Mouse (Mus musculus) left cerebral cortex, adult 9 months (tissue): ENCODE measurements at regions not wholly inside any gene's neighbourhood (a gene's known extent, or its start where the extent isn't known, plus 50 kb on each side); places are given as distances from the start of the nearest gene placed in this dataset.

Source experiments
- DNase-seq, 2 experiments: peaks; one replicate each; pipeline ENCODE4 v3.0.0; 2022; ENCODE audit warnings: low spot score in 2 of 2

DNA sequence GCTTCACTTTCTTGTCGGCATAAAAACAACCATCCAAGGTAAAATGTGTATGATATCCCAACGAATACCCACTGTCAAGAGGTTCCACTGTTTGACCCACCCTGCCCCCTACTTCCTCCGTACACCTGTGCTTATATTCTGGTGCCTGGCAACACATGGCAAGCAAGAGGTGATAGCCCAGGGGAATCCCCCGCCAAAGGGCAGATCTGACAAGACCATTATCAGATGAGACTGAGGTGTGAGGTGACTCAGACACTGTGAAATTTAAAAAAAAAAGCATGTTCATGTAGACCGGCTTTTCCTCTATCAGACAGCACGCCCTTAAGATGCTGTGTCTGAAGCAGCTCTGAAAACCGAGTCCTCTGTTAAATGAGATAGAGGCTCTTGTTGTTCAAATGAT is 89.4 kb upstream of the Bach2 start:
- no peak for DNase-seq

- DNase-seq, result no peak
Observed at GRCm38 (mm10) chr4:32153356-32153755, 85.2 kb upstream of the Bach2 start.

- DNase-seq, result no peak
Observed at GRCm38 (mm10) chr4:32156965-32157364, 81.6 kb upstream of the Bach2 start.

GRCm38 (mm10) chr4:32158451-32158850 is 80.2 kb upstream of the Bach2 start:
- no peak for DNase-seq

DNA sequence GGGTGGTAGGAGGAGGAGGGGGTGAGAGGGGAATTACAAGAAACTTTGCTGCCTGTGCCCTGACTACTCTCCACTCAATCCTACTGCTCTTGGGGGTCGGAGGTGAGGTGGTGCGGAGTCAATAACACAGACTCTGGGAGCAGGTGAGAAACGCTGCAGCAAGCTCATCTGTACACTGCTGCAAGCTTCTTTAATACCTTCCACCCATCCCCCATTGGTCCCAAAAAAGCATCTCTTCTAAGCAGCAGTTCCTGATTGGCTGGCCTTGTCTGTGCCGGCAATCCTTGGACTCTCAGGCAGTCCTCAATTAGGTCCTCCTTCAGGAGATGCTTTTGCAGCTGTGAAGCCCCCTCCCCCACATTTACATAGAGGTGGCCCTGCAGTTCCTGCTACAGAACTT is 79.7 kb upstream of the Bach2 start:
- no peak for DNase-seq

DNA sequence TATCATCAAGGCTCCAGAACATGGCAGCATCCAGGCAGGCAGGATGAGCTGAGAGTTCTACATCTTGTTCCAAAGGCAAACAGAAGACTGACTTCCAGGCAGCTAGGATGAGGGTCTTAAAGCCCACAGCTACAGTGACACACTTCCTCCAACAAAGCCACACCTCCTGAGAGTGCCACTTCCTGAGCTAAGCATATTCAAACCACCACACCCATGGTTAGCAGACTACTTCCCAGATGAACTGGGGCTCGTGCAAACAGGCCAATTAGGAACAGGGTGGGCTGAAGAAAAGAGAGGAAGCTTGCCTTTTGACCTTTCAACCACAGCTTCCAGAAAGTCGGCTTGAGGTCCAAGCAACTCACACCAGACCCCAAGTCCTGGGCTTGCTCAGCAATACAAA is 77.8 kb upstream of the Bach2 start:
- no peak for DNase-seq

DNA sequence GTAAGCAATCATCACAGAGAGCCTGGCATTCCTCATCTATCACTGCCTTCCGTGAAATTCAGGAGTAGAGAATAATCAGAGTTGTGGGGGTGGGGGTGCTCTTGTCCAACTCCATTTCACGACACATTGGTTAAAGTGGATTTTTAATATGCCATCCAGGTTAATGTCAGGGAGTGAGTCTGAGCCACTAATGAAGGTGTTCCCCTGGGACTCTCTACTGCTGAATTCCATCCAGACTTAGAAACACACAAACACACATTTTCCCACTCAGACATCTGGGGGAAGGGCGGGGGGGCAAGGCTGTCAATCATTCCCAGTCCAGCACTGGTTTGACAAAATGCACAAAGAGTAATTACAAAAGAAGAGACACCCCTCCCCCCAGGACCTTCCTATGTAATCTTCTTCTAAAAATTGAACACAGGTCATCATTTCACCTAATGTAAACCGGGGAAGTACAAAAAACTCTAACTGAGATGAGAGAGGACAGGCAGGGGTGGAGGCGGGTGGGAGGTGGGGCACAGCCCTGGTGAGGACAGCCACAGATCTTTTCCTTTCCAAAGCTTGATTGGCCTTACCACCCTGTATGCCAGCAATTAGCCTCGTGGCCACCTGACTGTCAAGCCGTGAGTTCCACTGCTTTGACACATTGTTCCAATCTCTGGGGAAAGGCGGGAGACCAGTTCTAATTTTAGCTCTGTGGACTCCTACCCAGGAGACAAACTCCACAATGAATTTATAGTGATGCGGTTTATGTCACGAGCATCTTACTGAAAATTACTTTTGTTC is 76.5 kb upstream of the Bach2 start:
- DNase-seq, result no peak

DNA sequence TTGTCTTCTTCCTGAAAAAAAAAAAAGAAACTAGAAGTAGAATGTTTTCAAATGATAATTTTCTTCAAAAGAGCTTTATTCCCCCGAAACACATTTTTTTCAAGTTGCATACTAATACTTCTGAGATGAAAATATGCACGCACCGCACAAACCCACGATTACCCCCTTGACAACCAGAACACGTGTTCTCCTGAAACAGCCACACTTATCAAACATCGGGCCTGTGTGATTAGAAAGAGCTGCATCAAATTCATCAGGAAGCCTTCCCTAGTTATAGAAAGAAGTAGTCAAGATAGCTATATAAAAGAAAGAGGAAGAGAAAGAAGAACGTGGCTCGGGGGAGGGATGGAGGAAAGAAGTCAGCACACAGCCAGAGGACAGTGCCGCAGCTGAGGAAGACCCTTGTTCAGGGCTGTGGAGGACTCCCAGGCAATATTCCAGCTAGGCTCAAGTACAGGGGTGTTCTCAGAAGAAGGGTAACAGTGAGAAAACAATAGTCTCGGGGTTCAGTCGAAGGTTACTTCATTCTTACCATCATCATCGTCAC is 75.8 kb upstream of the Bach2 start:
- no peak for DNase-seq

DNA sequence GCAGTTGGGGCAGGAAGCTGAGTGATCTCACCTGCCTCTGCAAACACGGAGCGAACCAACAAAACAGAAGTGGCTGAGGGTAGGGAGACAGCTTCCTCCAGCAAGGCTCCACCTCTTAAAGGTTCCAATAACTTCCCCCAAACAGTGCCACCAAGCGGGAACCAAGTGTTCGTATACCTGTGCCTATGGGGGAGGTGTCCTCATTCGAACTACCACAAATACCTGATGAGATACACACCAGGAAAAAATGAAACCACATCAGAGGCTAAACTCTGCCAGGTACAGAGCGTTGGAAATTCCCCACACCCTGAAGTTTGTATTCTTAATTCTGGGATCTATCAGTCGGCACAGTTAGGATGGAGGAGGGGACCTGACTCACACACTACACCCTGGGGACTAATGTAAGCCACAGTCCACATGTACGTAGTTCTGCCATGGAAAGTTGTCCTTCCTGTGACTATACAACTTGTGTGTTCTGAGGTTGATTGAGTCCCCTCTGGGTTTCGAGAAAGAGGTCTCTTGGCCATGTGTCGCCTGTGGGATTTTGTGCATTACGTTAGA is 74.4 kb upstream of the Bach2 start:
- DNase-seq, result no peak

GRCm38 (mm10) chr4:32164736-32165241 is 73.8 kb upstream of the Bach2 start:
- DNase-seq, result no peak

- DNase-seq, result no peak
Observed at GRCm38 (mm10) chr4:32165918-32166528, 72.6 kb upstream of the Bach2 start.

DNA sequence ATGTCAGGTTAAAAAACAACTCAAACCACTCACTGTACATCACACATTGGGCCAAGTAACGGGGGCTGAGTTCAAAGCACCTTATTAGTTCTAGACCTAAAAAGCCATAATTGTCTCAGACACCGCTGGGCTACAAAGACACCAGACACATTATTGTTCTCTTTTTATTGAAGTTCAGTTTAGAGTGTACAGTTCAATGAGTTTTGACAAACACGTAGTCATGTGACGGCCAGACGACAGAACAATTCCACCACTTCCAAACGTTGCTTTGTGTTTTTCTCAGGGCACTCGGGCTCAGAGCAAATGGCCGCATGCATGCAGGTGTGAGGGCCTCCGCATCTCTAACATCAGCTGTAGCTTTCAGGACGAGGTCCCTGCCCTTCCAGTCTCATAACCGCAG is 71.5 kb upstream of the Bach2 start:
- no peak for DNase-seq

- DNase-seq, result no peak
Observed at GRCm38 (mm10) chr4:32170106-32170459, 68.5 kb upstream of the Bach2 start.

- no peak for DNase-seq
Observed at GRCm38 (mm10) chr4:32170460-32171192, 68.0 kb upstream of the Bach2 start.

GRCm38 (mm10) chr4:32171291-32171690 is 67.3 kb upstream of the Bach2 start:
- no peak for DNase-seq

DNA sequence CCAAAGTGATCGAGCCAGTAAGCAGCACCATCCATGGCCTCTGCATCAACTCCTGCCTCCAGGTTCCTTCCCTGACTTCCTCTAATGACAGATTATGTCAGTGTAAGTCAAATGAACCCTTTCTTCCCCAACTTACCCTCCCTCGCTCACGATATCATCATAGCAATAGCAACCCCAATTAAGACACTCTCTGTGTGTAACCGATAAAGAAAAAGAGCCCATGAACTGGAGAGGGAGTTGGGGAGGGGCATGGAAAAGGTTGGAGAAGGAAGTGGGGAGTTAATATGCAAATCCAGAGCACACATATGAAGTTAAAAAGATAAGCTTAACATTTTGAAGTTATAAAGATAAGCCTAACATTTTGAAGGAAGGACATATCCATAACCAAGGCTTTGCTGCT is 65.6 kb upstream of the Bach2 start:
- no peak for DNase-seq

DNA sequence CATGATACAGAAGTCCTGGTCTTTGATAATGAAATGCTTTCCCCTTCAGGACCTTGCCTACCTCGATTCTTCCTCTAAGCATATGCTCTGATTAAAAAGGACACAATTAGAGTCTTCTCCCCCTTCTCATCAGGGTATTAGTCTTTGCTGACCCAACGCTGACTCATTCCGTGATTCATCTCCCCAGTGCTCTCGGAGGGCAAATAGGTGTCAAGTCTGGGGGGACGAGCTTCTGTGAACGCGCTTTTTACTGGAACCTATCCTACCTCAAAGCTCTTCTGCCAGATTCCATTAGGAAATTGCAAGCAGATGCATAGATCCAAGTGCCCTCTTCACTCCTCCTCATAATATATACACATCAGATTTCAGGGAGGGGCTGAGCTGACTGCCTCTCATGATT is 63.8 kb upstream of the Bach2 start:
- DNase-seq, result no peak

DNA sequence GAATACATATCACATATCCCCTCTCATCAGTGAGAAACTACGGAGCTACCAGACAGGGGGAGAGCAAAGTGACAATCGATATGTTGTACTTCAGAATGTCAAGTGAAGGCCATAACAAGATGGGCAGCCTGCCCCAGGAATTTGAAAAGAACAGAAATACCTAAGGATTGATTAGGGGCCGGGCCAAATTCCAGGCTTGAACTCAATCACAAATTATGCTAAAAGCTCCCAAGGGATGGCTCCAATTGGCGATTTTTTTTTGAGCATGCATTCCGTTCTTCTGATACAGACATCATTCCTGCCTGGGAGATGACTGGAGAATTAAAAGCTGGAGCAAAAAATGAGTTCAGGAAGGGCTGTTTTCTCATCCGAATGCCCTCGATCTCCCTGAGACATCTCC is 63.4 kb upstream of the Bach2 start:
- no peak for DNase-seq

GRCm38 (mm10) chr4:32175853-32176448 is 62.7 kb upstream of the Bach2 start:
- no peak for DNase-seq

DNA sequence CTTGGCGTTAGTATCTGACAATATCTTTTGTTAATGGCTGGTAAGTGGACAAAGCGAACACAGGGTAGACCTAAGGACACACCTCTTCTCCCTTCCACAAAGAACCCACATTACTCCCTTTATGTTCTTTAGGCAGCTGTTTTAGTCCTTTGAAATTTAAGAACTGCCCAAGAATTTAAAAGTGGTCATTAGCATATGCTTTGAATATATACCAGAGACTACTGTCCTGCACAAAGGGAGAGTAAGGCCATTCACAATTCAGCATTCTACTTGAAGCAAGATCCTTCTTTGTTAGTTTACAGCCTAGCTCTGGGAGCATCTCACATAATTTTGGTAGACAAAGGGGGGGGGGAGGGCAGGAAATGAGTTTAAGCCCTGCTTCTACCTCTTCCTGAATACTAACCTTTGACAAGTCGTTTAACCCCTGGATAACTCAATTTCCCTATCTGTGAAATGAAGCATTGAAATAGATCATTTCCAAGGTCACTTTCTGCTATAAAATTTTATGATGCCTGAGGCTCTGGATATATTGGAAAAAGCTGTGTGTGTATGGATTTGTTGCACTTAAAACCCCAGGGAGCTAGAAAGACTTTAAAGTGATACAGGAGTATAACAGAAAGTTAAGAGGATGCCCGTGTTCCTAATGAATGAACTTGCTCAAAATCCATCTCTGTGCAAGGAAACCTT is 62.0 kb upstream of the Bach2 start:
- DNase-seq, result no peak

DNA sequence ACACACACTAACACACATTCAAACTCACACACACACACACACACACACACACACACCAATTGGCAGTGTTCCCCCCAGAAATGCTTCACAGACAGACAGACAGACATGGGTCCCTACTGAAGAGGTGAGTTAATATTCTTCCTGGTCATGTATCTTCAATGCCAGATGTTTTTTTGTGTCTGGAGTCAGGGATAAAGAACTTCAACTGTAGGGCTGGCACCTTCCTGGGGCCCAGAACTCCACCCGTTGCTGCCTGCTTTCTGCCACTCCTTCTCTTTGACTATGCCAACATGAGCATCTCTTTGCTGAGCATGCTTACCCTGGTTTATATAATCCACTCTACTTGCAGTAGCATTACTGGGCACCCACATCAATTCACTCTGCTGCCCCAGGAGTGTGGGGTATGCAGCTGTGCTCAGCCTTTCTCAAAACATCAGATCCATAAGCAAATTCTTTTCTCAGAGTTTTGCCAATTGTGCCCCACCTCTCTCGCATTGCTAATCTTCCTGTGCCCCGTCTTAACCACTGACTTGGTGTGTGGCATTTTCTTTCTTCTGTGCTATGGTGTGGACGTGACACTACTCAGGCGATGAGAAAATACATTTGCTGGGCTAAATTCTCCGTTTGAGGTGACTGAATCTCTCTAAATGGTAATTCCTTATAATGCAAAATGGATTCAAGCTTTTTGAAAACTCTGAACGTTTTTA is 60.5 kb upstream of the Bach2 start:
- DNase-seq, result no peak
